ENCODE assay signal across 10 mouse cellular contexts in the genomic region with DNA sequence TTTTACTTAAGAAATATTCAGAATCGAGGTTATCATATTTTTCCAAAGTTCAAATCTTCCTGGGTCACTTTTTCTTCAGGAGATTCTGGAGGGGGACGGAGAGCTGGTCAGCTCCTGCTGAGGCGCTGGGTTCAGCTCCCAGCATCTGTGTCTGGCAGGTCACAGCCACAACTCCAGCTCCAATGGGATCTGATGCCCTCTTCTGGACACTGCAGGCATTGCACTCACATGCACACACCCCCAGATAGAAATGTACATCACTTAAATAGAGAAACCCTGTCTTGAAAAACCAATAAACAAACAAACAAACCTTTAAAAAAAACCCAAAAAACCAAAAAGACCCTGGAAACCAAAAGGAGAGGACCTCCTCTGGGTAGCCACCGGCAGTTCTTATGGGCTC. TPM values are rescaled to one million over a fixed set of nuclear protein-coding genes. Genes with fewer than 3 reads are reported as not detected.
DNase-seq lines count a peak whose midpoint lies in the region; ATAC-seq and TF ChIP-seq lines count a peak whose summit lies in the region.
"Had no signal": no experiment of that assay in that cellular context is flagged by ENCODE, and none has a peak within 500 bp of the region (broad histone marks: within the 10 kb centered on the region; RNA-seq: fewer than 3 reads in every experiment).

No protein-coding gene starts in this region.

- no peak overlapping the region for H3K4me3 ChIP-seq in gastrocnemius, adult 2 months
- H3K4me3 ChIP-seq in forebrain, embryonic 12.5 days (replicated peaks) = no peak overlapping the region
- no peak overlapping the region for H3K4me3 ChIP-seq in midbrain, embryonic 14.5 days (replicated peaks; ENCODE audit: low read depth, low read length)
- H3K4me3 ChIP-seq: forebrain, embryonic 15.5 days; neural tube, embryonic 13.5 days had no signal

- H3K27me3 ChIP-seq in forebrain, embryonic 12.5 days = no peaks in the 10 kb centered on the region
- H3K27me3 ChIP-seq in midbrain, embryonic 14.5 days (ENCODE audit: control insufficient read depth, insufficient read depth, low read length) = no peaks in the 10 kb centered on the region
- H3K27me3 ChIP-seq: forebrain, embryonic 15.5 days; neural tube, embryonic 13.5 days had no signal

- intact Hi-C loops in gastrocnemius, adult 2 months (cut with DNase I) = no loop called here

- no peak for DNase-seq in gastrocnemius, adult 2 months
- DNase-seq in gastrocnemius, postnatal 4 days (ENCODE audit: low spot score in 2 of 2) = no peak
- peak; percentile 4 for DNase-seq in lung, postnatal 14 days
- DNase-seq in lung, postnatal 25 days (ENCODE audit: low spot score) = no peak
- no peak for DNase-seq in brain, embryonic 14.5 days (ENCODE audit: low read depth)
- peak; percentile 55 to 71 for DNase-seq in spleen, postnatal 4 days (ENCODE audit: low spot score in 2 of 2)
- no peak for DNase-seq in midbrain, embryonic 14.5 days

- WGBS in forebrain, embryonic 12.5 days = 88% methylated on average over 4 of the region's 4 CpGs
- WGBS in midbrain, embryonic 14.5 days = 89% methylated on average over 4 of the region's 4 CpGs

- no peaks in the 10 kb centered on the region for H3K4me1 ChIP-seq in forebrain, embryonic 12.5 days
- H3K4me1 ChIP-seq in midbrain, embryonic 14.5 days (ENCODE audit: control insufficient read depth, insufficient read depth, low read length) = no peaks in the 10 kb centered on the region
- H3K4me1 ChIP-seq: forebrain, embryonic 15.5 days; neural tube, embryonic 13.5 days had no signal

- TF ChIP-seq POLR2A in brain, embryonic 14.5 days (IDR thresholded peaks at IDR 0.05; ENCODE audit: borderline replicate concordance, extremely low read depth, insufficient read depth, insufficient read length, poor library complexity, severe bottlenecking) = no peak

- no peaks in the 10 kb centered on the region for H3K36me3 ChIP-seq in forebrain, embryonic 12.5 days (replicated peaks)
- 0 out of 2 replicates have a peak, but pooled peaks cover 3% of the 10 kb centered on the region for H3K36me3 ChIP-seq in midbrain, embryonic 14.5 days (ENCODE audit: control insufficient read depth, insufficient read depth, low read length)
- H3K36me3 ChIP-seq: forebrain, embryonic 15.5 days had no signal

- ATAC-seq in forebrain, embryonic 12.5 days (ENCODE audit: low FRiP score) = no peak
- ATAC-seq in midbrain, embryonic 14.5 days (ENCODE audit: low FRiP score, low TSS enrichment) = no peak
- ATAC-seq: forebrain, embryonic 15.5 days had no signal

- H3K9ac ChIP-seq in forebrain, embryonic 12.5 days = no peak overlapping the region
- no peak overlapping the region for H3K9ac ChIP-seq in midbrain, embryonic 14.5 days (replicated peaks; ENCODE audit: low read length)
- H3K9ac ChIP-seq: forebrain, embryonic 15.5 days; neural tube, embryonic 13.5 days had no signal

- no peak overlapping the region for H3K27ac ChIP-seq in gastrocnemius, adult 2 months
- H3K27ac ChIP-seq in forebrain, embryonic 12.5 days = no peak overlapping the region
- no peak overlapping the region for H3K27ac ChIP-seq in midbrain, embryonic 14.5 days (replicated peaks; ENCODE audit: low read depth, low read length)
- H3K27ac ChIP-seq: forebrain, embryonic 15.5 days; neural tube, embryonic 13.5 days had no signal

- peak; percentile 41 for TF ChIP-seq CTCF in gastrocnemius, adult 2 months (IDR thresholded peaks at IDR 0.05)
- peak; percentile 24; the same call in 1 of the 2 replicates for TF ChIP-seq CTCF in brain, embryonic 14.5 days (IDR thresholded peaks at IDR 0.05; ENCODE audit: borderline replicate concordance, extremely low read depth, insufficient read depth, insufficient read length)

- no peaks in the 10 kb centered on the region for H3K9me3 ChIP-seq in forebrain, embryonic 12.5 days
- H3K9me3 ChIP-seq in midbrain, embryonic 14.5 days (ENCODE audit: control insufficient read depth, low read length) = no peaks in the 10 kb centered on the region; the same call in 1 of the 2 replicates
- H3K9me3 ChIP-seq: neural tube, embryonic 13.5 days had no signal

- H3K4me2 ChIP-seq in forebrain, embryonic 12.5 days = no peak overlapping the region
- H3K4me2 ChIP-seq in midbrain, embryonic 14.5 days (ENCODE audit: low read length) = no peak overlapping the region
- H3K4me2 ChIP-seq: forebrain, embryonic 15.5 days; neural tube, embryonic 13.5 days had no signal

RNA-seq across cellular contexts. Expression of gene Fbxl2, which starts 30.3 kb away (rescaled TPM):
- total RNA-seq in gastrocnemius, adult 2 months (2021) = 1 to 10 TPM in 1 of 2 experiments, under 1 TPM in 1; 0.43 to 1.1 TPM
- total RNA-seq in gastrocnemius, postnatal 4 days (2021) = 1 to 10 TPM; 3.9 to 4.0 TPM
- 32.4 and 37.1 TPM in 2 replicates for polyA plus RNA-seq in brain, embryonic 14.5 days (2012; rRNA removed)
- polyA plus RNA-seq in forebrain, embryonic 12.5 days (2016; fragmentation: Nextera tagmentation; extraction: Ambion mirVana) = 9.2 and 10.7 TPM in 2 replicates
- polyA plus RNA-seq in midbrain, embryonic 14.5 days (2014; fragmentation: Nextera tagmentation; extraction: Ambion mirVana) = 29.0 and 34.5 TPM in 2 replicates

RNA-seq across cellular contexts. Expression of gene Susd5, which starts 41.2 kb away (rescaled TPM):
- total RNA-seq in gastrocnemius, adult 2 months (2021) = 1 to 10 TPM in 1 of 2 experiments, under 1 TPM in 1; 0.69 to 1.1 TPM
- total RNA-seq in gastrocnemius, postnatal 4 days (2021) = 1 to 10 TPM; 3.5 to 4.2 TPM
- 0.15 and 0.22 TPM in 2 replicates for polyA plus RNA-seq in brain, embryonic 14.5 days (2012; rRNA removed)
- polyA plus RNA-seq in forebrain, embryonic 12.5 days (2016; fragmentation: Nextera tagmentation; extraction: Ambion mirVana) = 0.32 and 0.51 TPM in 2 replicates
- polyA plus RNA-seq in midbrain, embryonic 14.5 days (2014; fragmentation: Nextera tagmentation; extraction: Ambion mirVana) = 0.19 and 0.37 TPM in 2 replicates
- polyA plus RNA-seq: forebrain, embryonic 15.5 days had no signal

Comparison
In these comparisons a context has a peak if more than half of its experiments do, and no peak if none do; other contexts are left out.
1. DNase-seq: peak in lung, postnatal 14 days (single experiment) and spleen, postnatal 4 days (2 of 2); none in gastrocnemius, adult 2 months (single experiment), gastrocnemius, postnatal 4 days (0 of 2), lung, postnatal 25 days (single experiment), brain, embryonic 14.5 days (single experiment) and midbrain, embryonic 14.5 days (single experiment).